Mouse (Mus musculus): ENCODE data around the gene Ryr3.
A peak's percentile ranks its signal among the peaks of the same experiment; 100 is the strongest.
"Not testable (repeated sequence)": the region's sequence is repeated elsewhere in the genome, so short reads cannot be mapped to it uniquely, and the experiment has no call there.

The Ryr3 gene

DNA sequence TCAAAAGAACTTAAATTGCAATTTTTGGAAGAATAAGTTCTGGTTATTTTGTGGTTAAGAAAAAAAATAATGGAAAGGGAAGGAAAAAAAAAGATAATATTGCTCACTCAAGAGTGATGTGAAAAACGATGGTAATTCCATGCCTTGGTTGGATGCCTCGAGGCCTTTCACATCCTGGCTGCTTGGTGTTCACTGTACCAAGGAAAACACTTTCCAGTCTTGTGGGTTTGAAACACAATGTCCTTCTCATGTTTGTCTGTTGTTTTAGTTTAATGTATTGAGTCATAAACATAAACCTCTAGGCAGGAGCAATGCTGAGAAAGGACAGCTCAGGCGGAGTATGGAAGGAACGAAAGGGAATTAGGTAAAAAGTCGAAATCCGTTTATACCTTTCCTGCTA lies 122.8 kb downstream of the Ryr3 start:
- no peak for DNase-seq

DNA sequence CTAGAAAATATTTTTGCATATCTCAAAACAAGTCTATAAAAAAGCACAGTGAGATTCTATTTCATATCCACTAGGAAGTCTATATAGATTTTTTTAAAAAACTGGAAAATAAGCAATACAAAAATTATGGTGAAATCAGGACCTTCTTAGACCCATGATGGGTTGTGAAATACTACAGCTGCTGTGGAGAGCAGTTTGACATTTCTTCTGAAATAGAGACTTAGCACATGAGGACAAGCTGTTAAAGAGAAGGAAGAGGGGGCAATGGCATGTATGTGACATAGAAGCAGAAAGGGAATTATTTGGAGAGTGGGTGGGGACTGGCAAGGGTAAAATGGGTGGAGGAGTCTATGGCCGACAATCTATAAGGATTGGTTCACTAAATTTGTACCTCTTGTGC lies 124.1 kb downstream of the Ryr3 start:
- no peak for DNase-seq

DNA sequence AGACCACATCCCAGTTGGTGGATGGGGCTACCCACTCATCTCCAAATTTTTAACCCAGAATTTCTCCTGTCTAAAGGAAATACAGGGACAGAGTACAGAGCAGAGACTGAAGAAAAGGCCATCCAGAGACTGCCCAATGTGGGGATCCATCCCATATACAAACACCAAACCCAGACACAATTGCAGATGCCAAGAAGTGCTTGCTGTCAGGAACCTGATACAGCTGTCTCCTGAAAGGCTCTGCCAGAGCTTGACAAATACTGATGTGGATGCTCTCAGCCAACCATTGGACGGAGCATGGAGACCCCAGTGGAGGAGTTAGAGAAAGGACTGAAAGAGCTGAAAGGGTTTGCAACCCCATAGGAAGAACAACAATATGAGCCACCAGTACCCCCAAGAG lies 125.6 kb downstream of the Ryr3 start:
- not testable (repeated sequence) for DNase-seq

DNA sequence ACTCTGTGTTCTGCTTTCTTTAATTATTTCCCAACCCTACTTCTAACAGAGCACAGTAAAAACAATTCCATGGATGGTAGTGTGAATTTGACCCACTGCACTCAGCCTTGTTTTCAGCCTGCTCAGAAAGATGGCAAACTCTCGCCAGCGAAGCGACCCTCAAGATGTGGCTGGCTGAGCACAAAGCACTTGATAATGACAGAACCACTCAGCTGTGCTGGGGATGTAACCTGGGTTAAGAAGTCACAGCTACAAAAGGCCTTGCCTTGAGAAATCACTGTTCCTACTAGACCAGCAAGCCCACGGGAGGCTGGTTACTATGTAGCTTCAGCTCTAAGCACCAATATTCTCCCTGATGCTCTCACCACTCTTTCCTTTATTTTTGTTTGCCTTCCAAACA lies 140.5 kb downstream of the Ryr3 start:
- no peak for DNase-seq

DNA sequence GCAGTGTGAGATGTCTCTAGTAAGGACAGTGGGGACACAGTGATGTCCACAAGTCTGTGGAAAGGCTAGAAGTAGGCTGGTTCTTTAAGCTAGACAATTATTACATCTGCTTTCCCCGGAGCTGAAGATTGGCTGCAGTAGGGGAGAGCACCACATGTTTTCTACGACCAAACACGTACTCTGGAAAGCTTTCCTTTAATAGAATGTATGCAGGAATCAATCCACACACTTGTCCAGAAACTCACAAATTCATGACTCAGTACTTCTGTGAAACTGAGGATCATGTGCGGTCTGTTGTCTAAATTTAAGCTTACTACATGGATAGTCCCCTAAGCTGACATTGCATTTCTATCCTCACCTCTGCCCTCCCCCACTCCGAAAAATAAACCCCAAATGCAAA lies 157.5 kb downstream of the Ryr3 start:
- no peak for DNase-seq

DNA sequence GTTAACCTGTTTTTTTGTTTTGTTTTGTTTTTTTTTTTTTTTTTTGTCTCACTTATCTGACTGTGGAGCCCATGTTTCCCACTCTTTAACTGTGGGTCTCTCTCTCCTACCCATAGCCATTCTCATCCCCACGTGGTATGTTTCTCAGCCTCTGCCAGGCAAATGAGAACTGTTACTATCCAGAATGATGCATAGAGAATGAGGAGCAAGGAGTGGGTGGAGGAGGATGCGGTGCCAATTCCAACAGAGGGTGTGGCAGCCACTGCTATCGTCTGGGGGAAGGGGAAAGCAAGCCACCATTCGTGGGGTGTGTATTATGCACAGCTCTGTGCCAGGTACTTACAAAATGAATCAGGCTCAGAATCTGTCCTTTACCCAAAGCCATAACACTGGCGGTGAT lies 158.0 kb downstream of the Ryr3 start:
- peak; percentile 41 for DNase-seq

DNA sequence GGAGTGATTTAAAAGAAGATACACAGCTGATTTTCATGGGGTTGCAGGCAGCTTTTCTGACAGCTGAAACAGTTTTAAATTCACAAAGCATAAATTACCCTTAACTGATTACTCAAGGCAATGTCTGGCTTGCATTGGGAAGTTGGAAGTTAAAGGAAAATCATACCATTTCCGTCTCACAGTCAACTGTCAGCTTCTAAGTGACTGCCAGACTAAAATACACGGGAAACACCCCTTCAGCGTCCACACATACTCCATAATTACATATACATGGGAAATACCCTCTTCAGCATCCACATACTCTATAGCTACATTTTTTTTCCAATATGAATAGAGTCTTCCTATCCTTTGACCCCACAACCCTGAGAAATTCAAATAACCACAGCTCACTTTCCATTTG lies 158.8 kb downstream of the Ryr3 start:
- no peak for DNase-seq

DNA sequence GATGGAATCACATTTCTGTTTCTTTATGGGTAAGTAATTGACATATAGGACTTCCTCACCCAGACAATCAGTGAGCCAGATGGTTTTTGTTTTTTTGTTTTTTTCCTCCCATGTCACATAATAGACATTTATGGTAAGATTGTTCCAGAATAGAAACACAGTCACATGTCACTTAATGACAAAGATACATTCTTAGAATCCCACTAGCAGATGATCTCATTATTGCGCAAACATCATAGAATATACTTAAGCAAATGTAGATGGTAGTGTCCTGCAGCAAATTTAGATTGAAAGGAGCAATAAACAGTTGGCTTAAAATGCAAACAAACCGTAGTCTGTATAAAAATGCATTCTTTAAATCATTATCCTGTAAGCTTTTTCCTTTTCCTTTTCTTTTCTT lies 161.3 kb downstream of the Ryr3 start:
- DNase-seq = no peak

DNA sequence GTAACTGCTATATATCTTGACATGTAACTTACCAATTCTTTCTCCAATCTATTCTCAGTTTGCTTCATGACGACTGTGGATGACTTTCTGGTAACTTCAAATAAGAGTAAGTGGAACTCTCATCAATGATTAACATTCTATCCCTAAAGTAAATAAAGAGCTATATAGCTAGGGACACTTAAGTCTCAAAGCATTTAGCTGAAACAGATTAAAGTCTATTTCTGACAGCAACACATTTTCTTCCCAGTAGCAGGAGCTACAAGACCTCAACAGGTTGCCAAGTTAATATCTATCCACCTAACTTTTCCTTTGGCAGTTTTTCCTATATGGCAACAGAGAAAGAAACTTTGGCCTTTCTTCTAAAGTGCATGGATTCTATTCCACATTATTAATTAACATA lies 167.1 kb downstream of the Ryr3 start:
- DNase-seq = no peak

DNA sequence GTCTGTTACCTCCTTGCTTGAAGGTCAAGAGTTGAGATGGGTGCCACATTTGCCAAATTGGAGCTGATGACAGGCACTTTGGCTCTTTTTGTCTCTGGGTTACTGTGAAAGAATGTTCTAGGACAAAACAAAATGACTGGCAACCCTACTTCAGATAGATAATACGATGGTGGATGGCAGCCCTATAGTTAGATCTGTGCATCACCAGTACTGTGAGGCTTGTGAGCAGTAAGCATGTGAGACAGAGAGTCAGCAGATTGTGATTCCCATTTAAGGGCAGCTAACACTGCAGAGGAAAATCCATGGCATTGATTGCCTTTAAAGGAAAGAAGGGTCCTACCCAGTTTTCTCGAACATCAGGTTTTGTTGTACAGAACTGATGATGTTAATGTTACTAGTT lies 180.3 kb downstream of the Ryr3 start:
- DNase-seq = no peak

DNA sequence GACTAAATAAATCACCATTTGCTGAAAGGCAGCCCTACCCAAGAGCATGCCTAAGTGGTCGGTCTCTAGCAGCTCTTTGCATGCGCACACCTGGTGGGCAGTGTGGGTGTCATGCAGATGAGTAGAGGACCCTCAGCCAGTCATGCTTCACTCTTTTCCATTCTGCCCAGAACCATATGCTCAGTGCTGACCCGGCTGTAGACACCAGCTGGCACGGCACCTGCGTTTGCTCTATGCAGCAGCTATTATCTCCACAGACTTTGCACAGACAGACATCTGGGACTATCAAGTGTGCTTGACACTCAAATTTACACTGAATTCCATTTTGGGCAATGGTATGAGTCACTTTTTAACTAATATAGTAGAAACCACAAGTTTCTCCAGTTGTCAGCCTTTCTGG lies 186.2 kb downstream of the Ryr3 start:
- no peak for DNase-seq

DNA sequence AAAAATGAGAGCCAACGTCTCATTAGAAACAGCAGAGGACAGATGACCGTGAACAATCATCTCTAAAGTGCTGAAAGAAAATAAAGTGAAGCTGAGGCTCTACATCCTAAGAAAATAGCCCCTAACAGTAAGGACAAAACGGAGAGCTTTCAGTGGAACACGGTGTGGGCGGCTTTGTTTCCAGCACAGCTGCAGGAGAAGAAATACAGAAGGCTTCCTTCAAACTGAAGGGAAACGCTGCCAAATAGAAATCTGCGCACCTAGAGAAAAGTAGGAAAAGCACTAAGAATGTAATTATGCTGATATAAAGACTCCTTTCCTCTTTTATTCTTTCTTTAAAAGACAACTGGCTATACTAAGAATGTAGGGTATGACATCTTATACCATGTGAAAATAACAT lies 197.0 kb downstream of the Ryr3 start:
- DNase-seq = peak; percentile 31

DNA sequence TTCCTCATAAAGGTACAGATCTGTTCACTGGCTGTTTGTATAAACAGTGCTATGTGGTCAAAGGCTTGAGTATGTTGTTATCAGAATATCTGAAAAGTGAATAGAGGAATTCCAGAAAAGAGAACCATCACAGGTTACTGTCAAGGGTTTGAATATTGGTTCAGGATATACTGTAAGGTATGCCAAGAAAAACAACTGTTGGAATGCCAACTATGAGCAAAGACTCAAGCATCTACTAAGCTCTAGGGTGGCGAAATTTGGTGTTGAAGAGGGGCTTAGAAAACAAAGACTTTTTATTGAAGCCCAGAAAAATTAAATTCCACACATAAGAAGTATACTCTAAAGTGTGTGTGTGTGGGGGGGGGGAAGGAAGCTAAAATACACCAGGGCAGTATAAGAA lies 198.6 kb downstream of the Ryr3 start:
- DNase-seq = no peak

DNA sequence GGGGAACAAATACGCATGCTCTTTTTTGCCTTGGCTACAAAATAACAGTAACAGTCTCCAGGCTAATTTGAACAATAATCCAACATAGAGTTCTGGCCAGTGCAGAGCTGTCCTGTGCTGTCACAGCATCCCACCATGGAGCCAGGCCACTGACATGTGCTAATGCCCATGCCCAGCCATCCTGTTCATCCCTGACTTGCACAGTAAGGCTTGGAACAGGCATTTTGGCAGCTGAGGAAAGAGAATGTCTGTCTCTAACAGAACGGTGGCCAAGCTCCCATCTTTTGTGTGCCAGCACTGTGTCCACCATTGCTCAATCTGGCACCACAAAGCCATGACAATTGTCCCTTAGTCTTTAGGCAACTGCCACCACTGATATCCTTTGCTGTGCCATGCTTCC lies 200.7 kb downstream of the Ryr3 start:
- DNase-seq = no peak

DNA sequence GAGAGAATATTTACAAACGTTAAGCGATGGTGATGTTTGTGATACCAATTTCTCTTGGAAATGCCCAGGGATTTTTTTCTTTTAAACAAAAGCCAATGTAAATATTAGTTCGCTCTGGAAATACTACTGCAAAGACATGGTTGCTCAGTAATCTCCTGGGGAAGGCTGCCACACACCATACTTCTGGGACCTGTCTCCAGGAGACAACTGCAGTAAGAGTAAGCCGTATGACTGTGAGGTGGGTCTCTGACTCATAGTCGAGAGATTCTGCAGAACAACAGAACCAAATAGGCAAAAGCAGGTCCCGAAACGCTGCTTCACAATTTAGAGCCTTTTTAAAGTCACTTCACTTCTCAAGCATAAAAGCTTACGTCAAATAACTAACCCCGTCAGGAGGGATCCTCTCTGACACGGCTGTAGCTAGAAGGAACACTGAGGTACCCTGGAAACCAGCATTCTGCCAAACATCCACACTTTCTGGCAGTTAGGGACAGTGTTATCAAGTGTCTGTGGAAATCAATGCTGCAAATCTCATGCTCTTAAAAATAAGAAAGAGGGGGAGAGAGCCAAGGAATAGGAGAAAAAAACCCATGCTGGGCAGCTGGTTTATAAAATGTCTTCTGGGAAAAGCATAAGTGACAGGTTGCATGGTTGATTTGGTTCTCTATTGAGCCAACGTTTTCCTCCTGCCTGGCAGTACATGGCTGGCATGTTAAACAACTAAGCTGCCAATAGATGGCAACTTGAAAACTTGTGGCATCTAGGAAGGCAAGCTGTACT lies 207.7 kb downstream of the Ryr3 start:
- no peak for DNase-seq

DNA sequence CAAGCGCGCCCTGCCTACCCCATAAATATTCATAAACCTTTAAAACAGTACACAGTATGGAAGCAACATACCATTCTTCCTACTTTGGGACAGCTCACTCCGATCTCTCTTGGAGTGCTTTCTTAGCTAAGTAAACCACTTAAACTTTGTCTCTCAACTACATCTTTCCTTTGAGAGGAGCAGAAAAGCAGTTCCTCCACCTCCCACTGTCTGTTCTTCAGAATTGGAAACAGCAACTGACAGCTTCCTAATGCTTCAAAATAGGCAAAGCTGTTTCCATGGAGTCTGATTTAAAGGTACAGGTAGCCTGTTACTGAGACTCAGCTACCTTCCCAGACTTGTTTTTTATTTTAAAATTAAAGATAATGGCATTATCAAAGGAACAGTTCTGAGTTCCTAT lies 218.4 kb downstream of the Ryr3 start:
- DNase-seq = no peak

DNA sequence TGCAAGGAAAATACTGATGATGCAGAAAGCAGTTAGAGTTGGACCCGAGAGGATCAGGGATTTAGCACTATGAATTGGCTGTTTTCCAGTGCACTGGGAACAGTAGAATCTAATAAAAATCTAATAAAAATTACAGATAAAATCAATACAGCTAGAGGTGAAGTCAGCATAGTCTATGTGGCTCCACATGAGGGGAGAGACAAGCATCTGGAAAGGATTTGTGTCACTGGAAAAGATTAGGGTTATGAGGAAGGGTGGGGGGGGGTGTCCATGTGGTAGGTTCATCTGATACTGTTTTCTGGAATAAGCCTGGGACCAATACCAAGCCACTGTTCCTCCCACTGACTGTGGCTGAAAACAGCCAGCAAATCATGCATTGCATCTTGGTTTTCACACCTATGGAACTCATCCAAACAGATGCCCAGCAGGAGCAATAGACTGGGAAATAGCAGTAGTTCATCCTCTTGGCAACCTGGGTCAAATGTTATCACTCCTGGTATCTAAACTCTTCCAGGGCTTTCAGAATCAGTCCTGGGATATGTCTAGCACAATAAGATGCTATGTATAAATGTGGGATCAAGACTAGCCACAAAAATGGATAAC lies 233.9 kb downstream of the Ryr3 start:
- no peak for DNase-seq

DNA sequence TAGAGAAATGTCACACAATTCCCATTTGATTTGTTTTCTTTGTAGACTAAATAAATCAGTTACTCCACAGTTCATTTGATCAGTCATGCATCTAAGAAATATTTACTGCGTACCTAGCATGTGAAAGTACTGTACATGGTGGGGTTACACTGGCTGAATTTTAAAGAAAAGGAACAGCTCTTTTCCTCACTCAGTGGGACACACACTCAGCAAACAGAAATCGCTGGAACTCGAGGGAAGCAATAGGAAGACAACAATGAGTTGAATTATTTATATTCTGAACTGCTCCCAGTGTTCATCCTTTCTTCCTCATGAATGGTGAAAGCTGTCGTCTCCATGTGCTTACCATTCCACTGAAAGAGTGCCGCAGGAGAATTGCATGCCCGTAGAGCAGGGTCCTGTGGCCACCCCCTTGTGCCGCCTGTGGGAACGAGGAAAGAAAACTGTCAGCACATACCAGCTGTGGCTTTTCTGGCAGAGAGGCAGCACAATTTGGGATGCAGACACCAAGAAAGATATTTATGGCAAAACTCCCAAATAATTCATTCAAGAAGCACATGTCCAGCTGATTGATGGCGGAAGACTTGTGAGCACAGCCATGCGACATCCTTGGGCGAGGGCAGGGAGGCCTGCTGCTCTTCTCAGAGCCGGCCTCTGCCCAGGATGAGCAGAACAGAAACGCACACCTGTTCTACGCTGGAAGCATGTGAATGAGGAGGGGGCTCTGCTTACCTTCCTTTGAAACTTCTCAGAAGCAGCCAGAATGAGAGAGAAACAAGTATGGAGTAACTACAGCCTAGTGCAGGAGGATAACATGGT lies 249.9 kb downstream of the Ryr3 start:
- DNase-seq = no peak

DNA sequence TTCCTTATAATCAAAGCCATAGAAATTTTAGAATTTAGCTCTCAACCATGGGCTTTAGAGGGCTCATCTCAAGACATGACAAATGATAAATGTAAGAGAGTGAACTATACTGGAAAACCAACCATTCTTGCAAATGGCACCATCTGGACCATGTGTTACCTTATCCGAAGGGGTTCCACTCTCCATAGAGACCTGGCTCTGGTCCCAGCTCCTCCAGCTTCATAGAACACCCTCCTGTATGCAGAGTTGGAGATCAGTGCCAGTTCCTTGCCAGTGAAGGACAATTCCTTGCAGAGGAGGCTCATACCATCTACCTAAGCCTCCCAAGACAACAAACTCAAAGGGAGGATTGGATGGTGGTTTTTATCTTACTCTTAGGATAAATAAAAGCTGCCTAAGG lies 268.0 kb downstream of the Ryr3 start:
- no peak for DNase-seq

DNA sequence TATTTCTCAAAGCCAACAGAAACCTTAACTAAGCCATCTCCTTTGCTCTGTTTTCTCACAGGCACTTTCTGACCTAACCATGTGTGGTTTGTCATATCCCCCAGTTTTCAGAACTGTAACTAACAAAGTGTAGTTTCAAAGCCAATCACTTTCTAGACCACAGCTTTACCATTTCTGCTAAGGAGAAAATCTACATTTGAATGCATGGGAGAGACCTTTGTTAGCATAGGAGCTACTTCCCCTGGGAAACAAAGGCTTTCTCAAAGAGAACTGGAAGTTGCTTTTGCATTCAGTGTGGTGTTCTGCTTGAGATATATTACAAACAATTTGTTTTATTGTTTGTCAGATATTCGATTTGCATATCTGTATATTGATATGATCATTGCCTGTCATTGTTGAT lies 285.1 kb downstream of the Ryr3 start:
- no peak for DNase-seq

DNA sequence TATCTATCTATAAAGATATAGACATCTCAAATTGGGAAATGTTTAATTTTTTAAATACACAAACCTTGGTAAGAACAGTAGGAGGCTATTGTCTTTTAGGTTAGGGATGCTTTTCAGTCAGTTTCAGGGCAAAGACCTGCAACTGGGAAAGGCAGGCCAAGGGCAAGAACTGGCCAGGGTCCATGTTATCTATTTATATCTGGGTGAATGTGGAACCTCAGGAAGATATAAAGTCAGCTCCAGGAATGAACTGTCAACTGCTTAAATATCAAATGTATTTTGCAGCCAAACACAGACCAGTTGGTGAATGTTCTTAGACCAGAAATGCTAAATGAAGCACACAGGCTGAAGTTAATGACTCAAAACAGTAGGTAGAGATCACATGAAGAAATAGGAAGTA lies 303.1 kb downstream of the Ryr3 start:
- no peak for DNase-seq

DNA sequence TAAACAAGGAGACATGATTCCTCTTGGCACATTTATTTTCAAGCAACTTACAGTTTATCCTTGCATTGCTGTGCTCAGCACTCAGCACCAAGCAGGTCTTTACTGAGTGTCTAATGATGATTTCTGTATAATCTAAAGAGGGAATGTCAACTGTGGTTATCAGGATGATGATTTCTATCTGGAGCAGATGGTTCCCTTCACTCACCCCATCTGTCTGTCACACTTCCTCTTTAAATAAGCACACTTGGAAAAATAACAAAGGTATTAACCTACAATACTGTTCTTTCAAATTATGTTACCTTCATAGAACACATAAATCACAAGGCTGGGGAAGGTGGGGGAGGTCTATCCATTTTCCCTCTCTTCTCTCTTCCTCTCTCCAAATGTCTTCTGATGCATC lies 304.3 kb downstream of the Ryr3 start:
- no peak for DNase-seq

DNA sequence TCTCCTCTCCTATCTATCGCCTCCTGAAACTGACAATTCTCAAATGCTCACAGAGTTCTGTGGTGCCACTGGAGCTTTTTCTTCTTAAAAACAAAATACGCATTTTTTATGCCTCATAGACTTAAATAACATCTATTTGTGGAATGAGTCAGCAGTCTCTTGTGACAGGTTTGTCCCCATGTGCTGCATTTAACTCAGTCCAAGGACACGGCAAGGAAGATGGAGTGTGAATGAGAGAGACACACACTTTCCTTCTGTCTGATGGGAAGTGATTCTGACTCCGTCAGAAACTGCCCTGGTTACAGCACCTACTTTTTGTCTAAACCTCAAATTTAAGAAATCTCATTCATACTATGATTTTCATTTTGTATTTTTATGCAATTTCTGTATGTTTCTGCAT lies 306.3 kb downstream of the Ryr3 start:
- no peak for DNase-seq

DNA sequence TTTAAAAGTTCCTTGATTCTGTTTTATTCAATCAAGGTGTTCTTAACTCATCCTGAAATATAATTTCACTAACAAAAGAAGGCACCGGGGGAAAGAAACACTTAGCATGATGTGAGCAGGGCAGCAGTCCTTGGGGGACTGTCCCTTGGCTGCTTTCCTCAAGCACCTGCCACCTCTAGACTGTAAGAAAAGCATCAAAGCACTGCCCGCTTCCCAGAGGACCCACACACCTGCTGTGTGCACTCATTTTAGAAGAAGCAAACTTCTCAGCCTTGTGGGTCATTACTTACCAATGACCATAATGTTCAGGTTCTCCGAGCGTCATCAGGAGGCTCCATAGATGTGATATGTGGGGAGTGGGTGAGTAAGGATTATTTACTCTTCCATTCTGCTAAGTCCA lies 307.8 kb downstream of the Ryr3 start:
- DNase-seq = no peak
